Mouse (Mus musculus): ENCODE data around the gene Dcaf7. TPM values are rescaled to one million over a fixed set of nuclear protein-coding genes. Genes with fewer than 3 reads are reported as not detected.
"Not testable (repeated sequence)": the region's sequence is repeated elsewhere in the genome, so short reads cannot be mapped to it uniquely, and the experiment has no call there.

The Dcaf7 gene
- polyA plus RNA-seq, 1 experiment from 2014 or later: 50.5 TPM

DNA sequence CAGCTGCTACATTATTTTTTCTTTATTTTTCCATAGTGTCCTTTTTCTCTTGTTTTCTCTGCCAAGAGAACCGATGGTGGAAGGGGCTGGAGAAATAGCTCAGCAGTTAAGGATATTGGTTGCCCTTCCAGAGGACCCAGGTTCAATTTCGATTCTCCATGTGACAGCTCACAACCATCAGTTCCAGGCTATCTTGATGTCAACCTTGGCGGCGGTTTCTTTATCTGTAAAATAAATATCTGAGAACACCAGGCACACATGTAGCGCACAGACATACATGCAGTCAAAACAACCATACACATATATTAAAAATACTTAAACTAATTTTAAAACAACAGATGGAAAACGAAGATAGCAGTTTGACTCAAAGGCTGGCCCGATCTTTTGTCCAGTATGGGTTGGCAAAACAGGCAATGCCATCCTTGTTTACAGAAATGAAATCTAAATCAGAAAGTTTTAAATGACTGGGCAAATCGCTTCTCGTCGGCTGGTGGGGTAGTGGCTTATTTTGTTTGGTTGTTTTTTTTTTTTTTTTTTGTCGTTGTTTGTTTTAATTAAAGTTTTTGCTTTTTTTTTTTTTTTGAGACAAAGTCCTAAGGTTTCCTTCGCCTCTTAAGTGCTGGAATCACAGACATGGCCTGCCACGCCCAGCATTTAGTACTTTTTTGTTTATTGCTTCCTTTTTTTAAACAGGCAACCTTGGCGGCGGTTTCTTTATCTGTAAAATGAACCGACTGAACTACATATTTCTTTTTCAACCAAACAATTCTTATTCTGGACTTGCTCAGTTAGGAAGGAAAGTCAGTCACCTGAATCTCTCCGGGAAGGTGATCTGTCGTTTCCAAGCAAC lies 28.6 kb downstream of the Dcaf7 start:
- no peaks in the 10 kb centered on the region for H3K36me3 ChIP-seq (ENCODE audit: control insufficient read depth, insufficient read depth, low read length)
- H3K9ac ChIP-seq (ENCODE audit: low read depth, low read length): peak overlapping the region; percentile 81; the same call in 1 of the 2 replicates
- WGBS (ENCODE audit: insufficient replicate concordance): 43% methylated on average over 18 of the region's 18 CpGs
- peak overlapping the region; percentile 71 for H3K4me3 ChIP-seq (ENCODE audit: low read depth, low read length)
- no peak for ATAC-seq (replicated peaks; ENCODE audit: insufficient number of reproducible peaks, low FRiP score, low TSS enrichment)
- no peaks in the 10 kb centered on the region for H3K4me1 ChIP-seq (ENCODE audit: control insufficient read depth, insufficient read depth, low read length)
- H3K9me3 ChIP-seq (replicated peaks; ENCODE audit: control insufficient read depth, low read length): no peaks in the 10 kb centered on the region
- no peaks in the 10 kb centered on the region for H3K27me3 ChIP-seq (ENCODE audit: control insufficient read depth, insufficient read depth, low read length)
- peak overlapping the region; percentile 89 for H3K4me2 ChIP-seq
- H3K27ac ChIP-seq (ENCODE audit: low read depth, low read length): no peak overlapping the region; the same call in 1 of the 2 replicates

DNA sequence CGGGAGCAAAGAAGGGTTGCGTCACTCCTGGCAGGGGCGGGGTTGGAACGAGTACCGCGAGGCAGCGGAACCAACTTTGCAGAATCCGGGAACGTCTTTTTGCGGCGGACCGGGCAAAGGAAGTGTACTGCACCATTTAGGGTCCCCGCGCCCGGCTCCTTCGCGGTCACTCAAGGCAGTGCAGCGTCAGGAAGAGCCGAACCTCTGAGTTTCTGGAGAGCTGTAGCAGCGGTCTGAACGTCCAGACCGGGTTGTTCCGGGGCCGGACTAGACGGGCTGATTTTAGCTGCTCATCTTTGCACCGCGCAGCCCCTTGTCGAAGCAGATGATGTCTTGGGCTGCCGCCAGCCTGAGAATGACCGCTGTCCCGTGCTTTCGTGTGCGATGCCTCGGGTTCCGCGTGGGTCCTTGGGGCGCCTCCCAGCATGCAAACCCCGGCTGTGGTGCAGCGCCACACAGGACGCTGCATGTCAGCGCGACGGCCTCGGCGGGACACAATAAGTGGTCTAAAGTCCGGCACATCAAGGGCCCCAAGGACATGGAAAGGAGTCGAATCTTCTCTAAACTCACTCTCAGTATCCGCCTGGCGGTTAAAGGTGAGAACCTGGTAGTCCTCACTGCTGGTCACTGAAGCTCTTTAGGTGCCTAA lies 29.4 kb downstream of the Dcaf7 start, which contains the start of gene Taco1:
Taco1 (plus strand) TSS at position 139 of the 649 bp plus-strand sequence.
- peak within 1 kb of the TSS; percentile 81 for H3K9ac ChIP-seq (ENCODE audit: low read depth, low read length)
- peak within 1 kb of the TSS; percentile 71 for H3K4me3 ChIP-seq (ENCODE audit: low read depth, low read length)
- peak; percentile 90 for ATAC-seq (replicated peaks; ENCODE audit: insufficient number of reproducible peaks, low FRiP score, low TSS enrichment)
- peak within 1 kb of the TSS; percentile 89 for H3K4me2 ChIP-seq
- no peaks in the 10 kb centered on the region for H3K4me1 ChIP-seq (ENCODE audit: control insufficient read depth, insufficient read depth, low read length)
- peak within 1 kb of the TSS; percentile 78 for H3K27ac ChIP-seq (ENCODE audit: low read depth, low read length)
- H3K27me3 ChIP-seq (ENCODE audit: control insufficient read depth, insufficient read depth, low read length): no peaks in the 10 kb centered on the region
- under 1% methylated on average over 49 of the region's 49 CpGs for WGBS (ENCODE audit: insufficient replicate concordance)
- no peaks in the 10 kb centered on the region for H3K36me3 ChIP-seq (ENCODE audit: control insufficient read depth, insufficient read depth, low read length)
- H3K9me3 ChIP-seq (replicated peaks; ENCODE audit: control insufficient read depth, low read length): no peaks in the 10 kb centered on the region

- not testable (repeated sequence) for H3K9me3 ChIP-seq (replicated peaks; ENCODE audit: control insufficient read depth, low read length); H3K4me1 ChIP-seq (ENCODE audit: control insufficient read depth, insufficient read depth, low read length); H3K36me3 ChIP-seq (ENCODE audit: control insufficient read depth, insufficient read depth, low read length); ATAC-seq (replicated peaks; ENCODE audit: insufficient number of reproducible peaks, low FRiP score, low TSS enrichment); H3K27me3 ChIP-seq (ENCODE audit: control insufficient read depth, insufficient read depth, low read length)
- 9% methylated on average over 23 of the region's 23 CpGs for WGBS (ENCODE audit: insufficient replicate concordance)
- Histone ChIP-seq H3K9ac (ENCODE audit: low read depth, low read length) (peak overlapping the region; percentile 81), H3K27ac (ENCODE audit: low read depth, low read length) (peak overlapping the region; percentile 78), H3K4me2 (peak overlapping the region; percentile 89), H3K4me3 (ENCODE audit: low read depth, low read length) (peak overlapping the region; percentile 71)
Observed at GRCm38 (mm10) chr11:106066616-106067015, 29.9 kb downstream of the Dcaf7 start.

DNA sequence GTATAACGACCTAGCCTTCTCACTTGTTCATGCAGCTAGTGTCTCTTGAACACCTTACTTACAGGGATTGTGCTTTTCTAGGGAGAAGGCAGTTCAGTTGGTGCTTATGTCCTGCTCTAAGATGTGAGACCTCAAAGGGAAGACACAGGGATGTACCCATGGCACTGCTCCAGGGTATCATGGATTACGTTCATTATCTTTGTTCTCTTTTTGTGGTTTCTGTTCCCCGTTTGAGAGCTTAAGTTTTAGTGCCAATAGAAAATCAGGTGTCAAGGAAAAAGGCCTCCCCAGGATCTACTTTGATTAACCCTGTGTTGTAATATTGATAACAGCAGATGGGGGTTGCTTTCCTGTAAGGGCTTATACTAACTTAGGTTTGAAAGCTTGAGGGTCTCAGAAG lies 37.1 kb downstream of the Dcaf7 start:
- H3K4me3 ChIP-seq (ENCODE audit: low read depth, low read length): no peak overlapping the region
- H3K9me3 ChIP-seq (replicated peaks; ENCODE audit: control insufficient read depth, low read length): no peaks in the 10 kb centered on the region
- no peak overlapping the region for H3K4me2 ChIP-seq
- no peak overlapping the region for H3K9ac ChIP-seq (ENCODE audit: low read depth, low read length)
- peaks cover 7% of the 10 kb centered on the region; the same call in 1 of the 2 replicates for H3K36me3 ChIP-seq (ENCODE audit: control insufficient read depth, insufficient read depth, low read length)
- no peaks in the 10 kb centered on the region for H3K27me3 ChIP-seq (ENCODE audit: control insufficient read depth, insufficient read depth, low read length)
- H3K4me1 ChIP-seq (ENCODE audit: control insufficient read depth, insufficient read depth, low read length): no peaks in the 10 kb centered on the region
- no peak for ATAC-seq (replicated peaks; ENCODE audit: insufficient number of reproducible peaks, low FRiP score, low TSS enrichment)
- H3K27ac ChIP-seq (ENCODE audit: low read depth, low read length): no peak overlapping the region
- WGBS (ENCODE audit: insufficient replicate concordance): 84% methylated on average over 3 of the region's 3 CpGs

- Histone ChIP-seq H3K4me1 (ENCODE audit: control insufficient read depth, insufficient read depth, low read length) (no peaks in the 10 kb centered on the region), H3K4me2 (no peak overlapping the region), H3K27me3 (ENCODE audit: control insufficient read depth, insufficient read depth, low read length) (no peaks in the 10 kb centered on the region), H3K9ac (ENCODE audit: low read depth, low read length) (no peak overlapping the region), H3K27ac (ENCODE audit: low read depth, low read length) (no peak overlapping the region), H3K4me3 (ENCODE audit: low read depth, low read length) (no peak overlapping the region), H3K36me3 (ENCODE audit: control insufficient read depth, insufficient read depth, low read length) (peaks cover 7% of the 10 kb centered on the region; the same call in 1 of the 2 replicates), H3K9me3 (replicated peaks; ENCODE audit: control insufficient read depth, low read length) (no peaks in the 10 kb centered on the region)
- WGBS (ENCODE audit: insufficient replicate concordance): 5% methylated on average over 4 of the region's 4 CpGs
- no peak for ATAC-seq (replicated peaks; ENCODE audit: insufficient number of reproducible peaks, low FRiP score, low TSS enrichment)
Observed at GRCm38 (mm10) chr11:106076321-106076720, 39.6 kb downstream of the Dcaf7 start.

DNA sequence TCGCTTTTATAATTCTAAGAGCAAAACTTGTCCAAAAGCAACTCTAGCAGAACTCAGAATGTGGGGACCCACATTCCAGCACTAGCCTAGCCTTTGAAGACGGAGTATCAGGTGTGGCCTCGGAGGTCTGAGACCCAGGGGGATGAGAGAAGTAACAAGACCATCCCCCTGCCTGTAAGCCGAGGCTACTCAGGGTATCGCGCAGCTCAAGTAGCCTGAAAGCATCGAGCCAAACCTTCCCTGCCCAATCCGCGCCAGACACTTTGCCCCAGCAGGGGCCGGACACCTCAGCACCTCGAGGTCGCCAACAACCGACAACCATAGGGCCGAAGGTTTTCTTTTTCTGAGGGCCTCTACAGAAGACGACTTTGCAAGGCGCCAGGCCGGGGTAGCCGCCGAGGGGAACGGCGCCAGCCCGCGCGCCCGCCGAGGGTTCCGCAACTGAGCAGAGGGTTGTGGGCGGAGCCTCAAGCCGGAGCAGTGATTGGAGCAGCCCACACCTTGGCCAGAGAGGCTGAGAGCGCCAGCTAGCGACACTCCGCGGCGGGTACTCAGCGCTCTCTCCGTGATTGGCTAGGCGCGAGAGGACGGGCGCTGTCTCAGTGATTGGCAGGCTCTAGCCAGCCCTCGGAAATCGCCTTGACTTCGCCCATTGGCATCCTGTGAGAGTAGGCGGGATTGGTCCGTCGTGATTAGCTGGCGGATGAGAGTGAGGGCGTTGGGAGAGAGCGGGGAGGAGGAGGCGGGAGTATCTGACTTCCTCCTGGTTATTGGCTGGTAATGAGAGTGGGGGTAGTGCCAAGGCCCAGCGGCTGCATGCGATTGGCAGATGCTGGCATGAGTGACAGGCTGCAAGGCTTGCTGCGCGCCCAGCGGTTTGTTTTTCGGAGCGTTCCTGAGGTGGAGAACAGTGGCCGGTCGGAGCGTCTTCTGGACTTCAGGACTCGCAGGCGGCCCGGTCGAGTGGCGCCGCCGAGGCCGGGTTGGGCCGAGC lies 47.3 kb downstream of the Dcaf7 start, which contains the start of gene Map3k3:
Map3k3 (plus strand) TSS at position 906 of the 994 bp plus-strand sequence.
- H3K36me3 ChIP-seq (ENCODE audit: control insufficient read depth, insufficient read depth, low read length): no peaks in the 10 kb centered on the region
- H3K4me2 ChIP-seq: peak within 1 kb of the TSS; percentile 62
- H3K4me1 ChIP-seq (ENCODE audit: control insufficient read depth, insufficient read depth, low read length): 0 out of 2 replicates have a peak, but pooled peaks cover 3% of the 10 kb centered on the region
- H3K4me3 ChIP-seq (ENCODE audit: low read depth, low read length): peak within 1 kb of the TSS; percentile 93
- no peaks in the 10 kb centered on the region for H3K9me3 ChIP-seq (replicated peaks; ENCODE audit: control insufficient read depth, low read length)
- peak within 1 kb of the TSS; percentile 98 for H3K27ac ChIP-seq (ENCODE audit: low read depth, low read length)
- 1% methylated on average over 69 of the region's 69 CpGs for WGBS (ENCODE audit: insufficient replicate concordance)
- peak within 1 kb of the TSS; percentile 94 for H3K9ac ChIP-seq (ENCODE audit: low read depth, low read length)
- H3K27me3 ChIP-seq (ENCODE audit: control insufficient read depth, insufficient read depth, low read length): no peaks in the 10 kb centered on the region
- peak; percentile 98 for ATAC-seq (replicated peaks; ENCODE audit: insufficient number of reproducible peaks, low FRiP score, low TSS enrichment)

DNA sequence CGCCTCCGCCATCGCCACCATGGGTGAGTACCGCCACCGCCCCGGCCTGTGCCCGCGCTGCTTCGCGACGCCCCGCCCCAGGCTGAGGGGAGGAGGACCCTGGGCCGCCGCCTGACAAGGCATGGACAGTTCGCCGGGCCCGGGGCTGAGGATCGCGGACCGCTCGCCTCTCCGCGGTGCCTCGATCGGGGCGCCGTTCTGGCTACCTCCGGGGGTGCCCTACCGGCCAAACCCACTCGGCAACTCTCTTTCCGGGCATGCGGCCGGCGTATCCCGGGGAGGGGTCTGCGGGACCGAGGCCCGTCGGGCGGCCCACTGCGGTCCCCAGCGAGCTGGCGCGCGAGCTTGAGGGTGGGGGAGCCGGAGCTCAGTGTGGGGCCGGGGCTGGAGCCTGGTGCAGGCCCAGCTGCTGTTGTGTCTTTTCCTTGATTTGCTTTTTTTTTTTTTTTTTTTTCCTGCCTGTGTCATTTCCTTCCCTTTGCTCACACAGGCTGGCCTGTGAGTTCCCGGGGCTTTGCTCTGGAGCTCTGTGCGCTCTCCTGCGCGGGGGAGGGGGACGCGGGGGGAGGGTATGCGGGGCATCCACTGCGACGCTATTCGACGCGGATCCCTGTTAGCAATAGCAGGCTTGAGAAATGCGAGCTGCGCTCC lies 48.4 kb downstream of the Dcaf7 start:
- ATAC-seq (replicated peaks; ENCODE audit: insufficient number of reproducible peaks, low FRiP score, low TSS enrichment): peak; percentile 79
- H3K27me3 ChIP-seq (ENCODE audit: control insufficient read depth, insufficient read depth, low read length): no peaks in the 10 kb centered on the region
- under 1% methylated on average over 60 of the region's 61 CpGs for WGBS (ENCODE audit: insufficient replicate concordance)
- peak overlapping the region; percentile 98 for H3K27ac ChIP-seq (ENCODE audit: low read depth, low read length)
- H3K36me3 ChIP-seq (ENCODE audit: control insufficient read depth, insufficient read depth, low read length): no peaks in the 10 kb centered on the region
- H3K9me3 ChIP-seq (replicated peaks; ENCODE audit: control insufficient read depth, low read length): no peaks in the 10 kb centered on the region
- H3K4me1 ChIP-seq (ENCODE audit: control insufficient read depth, insufficient read depth, low read length): 0 out of 2 replicates have a peak, but pooled peaks cover 3% of the 10 kb centered on the region
- peak overlapping the region; percentile 94 for H3K9ac ChIP-seq (ENCODE audit: low read depth, low read length)
- peak overlapping the region; percentile 93 for H3K4me3 ChIP-seq (ENCODE audit: low read depth, low read length)
- peak overlapping the region; percentile 62 for H3K4me2 ChIP-seq

Data from heart, embryonic 11.5 days (tissue).